Comparison of ENCODE assay signal across 10 mouse cellular contexts in genomic region chr14:55747051-55747847, GRCm38 (mm10). TPM values are rescaled to one million over a fixed set of nuclear protein-coding genes. Genes with fewer than 3 reads are reported as not detected.
DNase-seq lines count a peak whose midpoint lies in the region; ATAC-seq and TF ChIP-seq lines count a peak whose summit lies in the region.
"Had no signal": no experiment of that assay in that cellular context is flagged by ENCODE, and none has a peak within 500 bp of the region (broad histone marks: within the 10 kb centered on the region; RNA-seq: fewer than 3 reads in every experiment).

No protein-coding gene starts in this region.

- H3K9me3 ChIP-seq in limb, embryonic 15.5 days, result no peaks in the 10 kb centered on the region
- H3K9me3 ChIP-seq in stomach, postnatal 0 days (ENCODE audit: control insufficient read depth, low read length), result no peaks in the 10 kb centered on the region

- H3K4me1 ChIP-seq in limb, embryonic 15.5 days, result peaks cover 32% of the 10 kb centered on the region
- H3K4me1 ChIP-seq in stomach, postnatal 0 days (replicated peaks; ENCODE audit: control insufficient read depth, insufficient read depth), result peaks cover 9% of the 10 kb centered on the region

- peak overlapping the region; percentile 90; the same call in 1 of the 2 replicates for H3K4me2 ChIP-seq in limb, embryonic 15.5 days
- no peak overlapping the region for H3K4me2 ChIP-seq in stomach, postnatal 0 days (replicated peaks; ENCODE audit: low read depth)

- H3K36me3 ChIP-seq in limb, embryonic 15.5 days, result peaks cover 47% of the 10 kb centered on the region
- peaks cover 14% of the 10 kb centered on the region for H3K36me3 ChIP-seq in stomach, postnatal 0 days (ENCODE audit: control insufficient read depth, insufficient read depth, low read length)

- DNase-seq in gastrocnemius, adult 2 months, result no peak
- DNase-seq in gastrocnemius, postnatal 36 days, result no peak
- DNase-seq in thymus, postnatal 14 days, result peak; percentile 15
- DNase-seq in thymus, postnatal 36 days, result no peak
- DNase-seq in stomach, postnatal 0 days (ENCODE audit: low spot score), result no peak
- DNase-seq in cerebellum, postnatal 4 days (ENCODE audit: low spot score in 2 of 2), result no peak
- no peak for DNase-seq in retina, embryonic 14.5 days (ENCODE audit: low spot score)
- DNase-seq: adrenal gland, postnatal 14 days had no signal

- ATAC-seq in limb, embryonic 15.5 days (ENCODE audit: insufficient number of reproducible peaks, low FRiP score, low TSS enrichment, low read depth), result no peak
- ATAC-seq in stomach, postnatal 0 days (ENCODE audit: low FRiP score, low TSS enrichment), result no peak

- H3K27me3 ChIP-seq in limb, embryonic 15.5 days, result no peaks in the 10 kb centered on the region
- no peaks in the 10 kb centered on the region for H3K27me3 ChIP-seq in stomach, postnatal 0 days (ENCODE audit: control insufficient read depth, insufficient read depth, low read length)

- H3K9ac ChIP-seq in limb, embryonic 15.5 days, result no peak overlapping the region
- no peak overlapping the region for H3K9ac ChIP-seq in stomach, postnatal 0 days (ENCODE audit: low read length)

- no peak for TF ChIP-seq CTCF in gastrocnemius, adult 2 months (IDR thresholded peaks at IDR 0.05)
- TF ChIP-seq CTCF in stomach, postnatal 0 days (IDR thresholded peaks at IDR 0.05; ENCODE audit: low read depth), result peak; percentile 25; the same call in 1 of the 2 replicates

- intact Hi-C loops in gastrocnemius, adult 2 months (cut with DNase I), result loop anchor here (10.0 kb wide), 1 partner anchor 252 kb away; the partner anchor contains the start of gene Carmil3
- intact Hi-C loops in gastrocnemius, postnatal 36 days (cut with DNase I), result no loop called here

- no peak overlapping the region for H3K27ac ChIP-seq in gastrocnemius, adult 2 months
- H3K27ac ChIP-seq in limb, embryonic 15.5 days, result no peak overlapping the region
- no peak overlapping the region for H3K27ac ChIP-seq in stomach, postnatal 0 days (replicated peaks)

- WGBS in limb, embryonic 15.5 days, result 88% methylated on average over 10 of the region's 10 CpGs
- WGBS in stomach, postnatal 0 days, result 82% methylated on average over 10 of the region's 10 CpGs

- peak overlapping the region; percentile 89; the same call in 1 of the 2 replicates for H3K4me3 ChIP-seq in gastrocnemius, adult 2 months
- peak overlapping the region; percentile 89 for H3K4me3 ChIP-seq in limb, embryonic 15.5 days
- no peak overlapping the region for H3K4me3 ChIP-seq in stomach, postnatal 0 days (ENCODE audit: low read depth, low read length)

- TF ChIP-seq EP300 in stomach, postnatal 0 days (optimal IDR thresholded peaks at IDR 0.05), result no peak

RNA-seq across cellular contexts. Expression of gene Nop9, which starts 1.8 kb away (rescaled TPM):
- total RNA-seq in gastrocnemius, adult 2 months (2021), result 10 to 100 TPM in 1 of 2 experiments, 1 to 10 TPM in 1; 9.8 to 10.4 TPM
- 10 to 100 TPM; 10.5 to 11.8 TPM for total RNA-seq in gastrocnemius, postnatal 36 days (2021)
- polyA plus RNA-seq in limb, embryonic 15.5 days (2015; fragmentation: Nextera tagmentation; extraction: Ambion mirVana), result 27.9 and 31.9 TPM in 2 replicates
- 16.8 and 19.8 TPM in 2 replicates for polyA plus RNA-seq in stomach, postnatal 0 days (2015; fragmentation: Nextera tagmentation; extraction: Ambion mirVana)

RNA-seq across cellular contexts. Expression of gene Dhrs1, which starts 1.8 kb away (rescaled TPM):
- total RNA-seq in gastrocnemius, adult 2 months (2021), result 10 to 100 TPM; 29.1 to 33.0 TPM
- 10 to 100 TPM; 27.3 to 35.9 TPM for total RNA-seq in gastrocnemius, postnatal 36 days (2021)
- polyA plus RNA-seq in limb, embryonic 15.5 days (2015; fragmentation: Nextera tagmentation; extraction: Ambion mirVana), result 83.3 and 93.4 TPM in 2 replicates
- 92.3 and 99.5 TPM in 2 replicates for polyA plus RNA-seq in stomach, postnatal 0 days (2015; fragmentation: Nextera tagmentation; extraction: Ambion mirVana)

RNA-seq across cellular contexts. Expression of gene Cideb, which starts 11.0 kb away (rescaled TPM):
- total RNA-seq in gastrocnemius, adult 2 months (2021), result not detected
- total RNA-seq in gastrocnemius, postnatal 36 days (2021), result not detected
- polyA plus RNA-seq in limb, embryonic 15.5 days (2015; fragmentation: Nextera tagmentation; extraction: Ambion mirVana), result 0.58 and 0.74 TPM in 2 replicates
- polyA plus RNA-seq in stomach, postnatal 0 days (2015; fragmentation: Nextera tagmentation; extraction: Ambion mirVana), result 12.3 and 13.6 TPM in 2 replicates
- total RNA-seq: gastrocnemius, adult 18-20 months had no signal

RNA-seq across cellular contexts. Expression of gene Ltb4r2, which starts 14.0 kb away (rescaled TPM):
- total RNA-seq in gastrocnemius, adult 2 months (2021), result not detected
- total RNA-seq in gastrocnemius, postnatal 36 days (2021), result not detected
- polyA plus RNA-seq in limb, embryonic 15.5 days (2015; fragmentation: Nextera tagmentation; extraction: Ambion mirVana), result 0.83 and 1.3 TPM in 2 replicates
- 3.2 and 3.8 TPM in 2 replicates for polyA plus RNA-seq in stomach, postnatal 0 days (2015; fragmentation: Nextera tagmentation; extraction: Ambion mirVana)
- total RNA-seq: gastrocnemius, adult 18-20 months had no signal

RNA-seq across cellular contexts. Expression of gene Ltb4r1, which starts 18.5 kb away (rescaled TPM):
- under 1 TPM in 1 of 2 experiments, not detected in 1; 0.18 TPM for total RNA-seq in gastrocnemius, adult 2 months (2021)
- total RNA-seq in gastrocnemius, postnatal 36 days (2021), result not detected
- 1.2 and 1.4 TPM in 2 replicates for polyA plus RNA-seq in limb, embryonic 15.5 days (2015; fragmentation: Nextera tagmentation; extraction: Ambion mirVana)
- 1.8 TPM in 2 replicates for polyA plus RNA-seq in stomach, postnatal 0 days (2015; fragmentation: Nextera tagmentation; extraction: Ambion mirVana)
